Mouse (Mus musculus): ENCODE data around the gene Reg1. TPM values are rescaled to one million over a fixed set of nuclear protein-coding genes. Genes with fewer than 3 reads are reported as not detected.

Reg1 gene
- polyA plus RNA-seq, 1 experiment from 2014 or later, result not detected

- H3K9me3 ChIP-seq (replicated peaks; ENCODE audit: low read length), result no peaks in the 10 kb centered on the region
Observed at GRCm38 (mm10) chr6:78448409-78448808, 25.9 kb downstream of the Reg1 start.

GRCm38 (mm10) chr6:78452804-78453203 is 30.3 kb downstream of the Reg1 start:
- no peak for ATAC-seq (replicated peaks; ENCODE audit: low FRiP score, low read depth)

More at GRCm38 (mm10) chr6:78448409-78448808, 25.9 kb downstream of the Reg1 start:
- H3K36me3 ChIP-seq (ENCODE audit: insufficient read depth, low read length), result no peaks in the 10 kb centered on the region
- no peaks in the 10 kb centered on the region for H3K4me1 ChIP-seq (replicated peaks; ENCODE audit: insufficient read depth, low read length)
- H3K4me3 ChIP-seq (replicated peaks; ENCODE audit: low read depth, low read length), result no peak overlapping the region
- no peak overlapping the region for H3K4me2 ChIP-seq (ENCODE audit: low read length)
- H3K27me3 ChIP-seq (ENCODE audit: insufficient read depth, low read length), result no peaks in the 10 kb centered on the region
- no peak overlapping the region for H3K27ac ChIP-seq
- no peak for TF ChIP-seq CTCF (IDR thresholded peaks at IDR 0.05; ENCODE audit: low read depth)
- no peak for ATAC-seq (replicated peaks; ENCODE audit: low FRiP score, low read depth)
- H3K9ac ChIP-seq (ENCODE audit: low read depth, low read length), result no peak overlapping the region
- DNase-seq (ENCODE audit: low spot score), result no peak

GRCm38 (mm10) chr6:78460191-78460825 is 37.8 kb downstream of the Reg1 start:
- TF ChIP-seq CTCF (IDR thresholded peaks at IDR 0.05; ENCODE audit: low read depth), result no peak
- 61% methylated on average over 3 of the region's 3 CpGs for WGBS
- Histone ChIP-seq H3K9me3 (replicated peaks; ENCODE audit: low read length) (no peaks in the 10 kb centered on the region), H3K9ac (ENCODE audit: low read depth, low read length) (no peak overlapping the region), H3K36me3 (ENCODE audit: insufficient read depth, low read length) (no peaks in the 10 kb centered on the region), H3K27me3 (ENCODE audit: insufficient read depth, low read length) (no peaks in the 10 kb centered on the region), H3K4me1 (replicated peaks; ENCODE audit: insufficient read depth, low read length) (no peaks in the 10 kb centered on the region), H3K27ac (no peak overlapping the region), H3K4me2 (ENCODE audit: low read length) (no peak overlapping the region), H3K4me3 (replicated peaks; ENCODE audit: low read depth, low read length) (no peak overlapping the region)
- DNase-seq (ENCODE audit: low spot score), result no peak
- no peak for ATAC-seq (replicated peaks; ENCODE audit: low FRiP score, low read depth)

More at GRCm38 (mm10) chr6:78452804-78453203, 30.3 kb downstream of the Reg1 start:
- WGBS, result 90% methylated on average over 2 of the region's 2 CpGs
- Histone ChIP-seq H3K4me2 (ENCODE audit: low read length) (no peak overlapping the region), H3K4me1 (replicated peaks; ENCODE audit: insufficient read depth, low read length) (no peaks in the 10 kb centered on the region), H3K36me3 (ENCODE audit: insufficient read depth, low read length) (no peaks in the 10 kb centered on the region), H3K9ac (ENCODE audit: low read depth, low read length) (no peak overlapping the region), H3K4me3 (replicated peaks; ENCODE audit: low read depth, low read length) (no peak overlapping the region), H3K27me3 (ENCODE audit: insufficient read depth, low read length) (no peaks in the 10 kb centered on the region), H3K27ac (no peak overlapping the region), H3K9me3 (replicated peaks; ENCODE audit: low read length) (no peaks in the 10 kb centered on the region)
- no peak for DNase-seq (ENCODE audit: low spot score)
- no peak for TF ChIP-seq CTCF (IDR thresholded peaks at IDR 0.05; ENCODE audit: low read depth)

DNA sequence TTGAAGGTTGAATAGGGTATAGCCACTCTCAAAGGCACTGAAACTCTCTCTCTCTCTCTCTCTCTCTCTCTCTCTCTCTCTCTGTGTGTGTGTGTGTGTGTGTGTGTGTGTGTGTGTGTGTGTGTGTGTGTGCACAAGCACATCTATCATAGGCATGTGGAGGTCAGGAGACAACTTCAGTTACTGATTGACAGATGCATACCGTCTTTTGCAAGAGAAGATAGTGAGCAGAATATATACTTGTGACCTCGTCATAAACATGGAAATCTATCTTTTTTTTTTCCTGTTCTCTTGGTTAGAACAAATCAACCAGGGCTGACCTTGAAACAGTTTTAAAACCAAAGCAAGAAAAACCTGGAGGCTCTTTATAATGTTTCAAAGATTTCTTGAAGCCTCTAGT is 39.8 kb downstream of the Reg1 start:
- no peak for DNase-seq (ENCODE audit: low spot score)
- Histone ChIP-seq H3K4me2 (ENCODE audit: low read length) (no peak overlapping the region), H3K9me3 (replicated peaks; ENCODE audit: low read length) (no peaks in the 10 kb centered on the region), H3K36me3 (ENCODE audit: insufficient read depth, low read length) (no peaks in the 10 kb centered on the region), H3K4me1 (replicated peaks; ENCODE audit: insufficient read depth, low read length) (no peaks in the 10 kb centered on the region), H3K9ac (ENCODE audit: low read depth, low read length) (no peak overlapping the region), H3K4me3 (replicated peaks; ENCODE audit: low read depth, low read length) (no peak overlapping the region), H3K27me3 (ENCODE audit: insufficient read depth, low read length) (no peaks in the 10 kb centered on the region), H3K27ac (no peak overlapping the region)
- ATAC-seq (replicated peaks; ENCODE audit: low FRiP score, low read depth), result no peak
- 63% methylated on average over 2 of the region's 2 CpGs for WGBS
- no peak for TF ChIP-seq CTCF (IDR thresholded peaks at IDR 0.05; ENCODE audit: low read depth)

DNA sequence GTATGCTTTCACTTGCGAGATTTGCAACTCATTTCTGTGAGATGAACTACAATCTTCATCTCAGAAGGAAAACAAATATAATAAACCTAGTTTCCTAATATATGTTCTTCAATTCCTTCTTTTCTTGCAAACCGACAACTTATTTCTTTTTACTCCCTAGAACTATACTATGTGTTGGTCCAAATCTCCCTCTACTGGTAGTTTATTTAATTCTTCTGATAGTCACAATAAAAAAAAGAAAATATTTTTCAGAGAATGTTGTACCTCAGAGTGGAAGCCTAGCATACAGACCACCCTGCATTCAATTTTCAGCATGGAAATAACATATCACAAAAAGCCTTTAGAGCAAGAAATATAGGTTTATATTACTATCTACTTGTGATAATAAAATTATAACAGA is 40.8 kb downstream of the Reg1 start:
- Histone ChIP-seq H3K27ac (no peak overlapping the region), H3K4me1 (replicated peaks; ENCODE audit: insufficient read depth, low read length) (no peaks in the 10 kb centered on the region), H3K4me3 (replicated peaks; ENCODE audit: low read depth, low read length) (no peak overlapping the region), H3K9me3 (replicated peaks; ENCODE audit: low read length) (no peaks in the 10 kb centered on the region), H3K36me3 (ENCODE audit: insufficient read depth, low read length) (no peaks in the 10 kb centered on the region), H3K4me2 (ENCODE audit: low read length) (no peak overlapping the region), H3K27me3 (ENCODE audit: insufficient read depth, low read length) (no peaks in the 10 kb centered on the region), H3K9ac (ENCODE audit: low read depth, low read length) (no peak overlapping the region)
- no peak for ATAC-seq (replicated peaks; ENCODE audit: low FRiP score, low read depth)
- DNase-seq (ENCODE audit: low spot score), result peak; percentile 11
- TF ChIP-seq CTCF (IDR thresholded peaks at IDR 0.05; ENCODE audit: low read depth), result peak; percentile 27; the same call in 1 of the 2 replicates
- 79% methylated on average over 2 of the region's 2 CpGs for WGBS

- TF ChIP-seq CTCF (IDR thresholded peaks at IDR 0.05; ENCODE audit: low read depth), result no peak
Observed at GRCm38 (mm10) chr6:78468772-78469171, 46.3 kb downstream of the Reg1 start, which contains the start of gene Reg3g. TSS of gene Reg3g (minus strand) at chr6:78468872.

GRCm38 (mm10) chr6:78469287-78469686 is 46.8 kb downstream of the Reg1 start:
- DNase-seq (ENCODE audit: low spot score) (no peak), ATAC-seq (replicated peaks; ENCODE audit: low FRiP score, low read depth) (no peak)
- no peaks in the 10 kb centered on the region for H3K9me3 ChIP-seq (replicated peaks; ENCODE audit: low read length)
- no peak for TF ChIP-seq CTCF (IDR thresholded peaks at IDR 0.05; ENCODE audit: low read depth)
- WGBS, result 76% methylated on average over 3 of the region's 3 CpGs
- no peaks in the 10 kb centered on the region for H3K27me3 ChIP-seq (ENCODE audit: insufficient read depth, low read length)
- H3K4me1 ChIP-seq (replicated peaks; ENCODE audit: insufficient read depth, low read length), result no peaks in the 10 kb centered on the region
- H3K27ac ChIP-seq, result no peak overlapping the region
- H3K9ac ChIP-seq (ENCODE audit: low read depth, low read length), result no peak overlapping the region
- no peak overlapping the region for H3K4me3 ChIP-seq (replicated peaks; ENCODE audit: low read depth, low read length)
- no peak overlapping the region for H3K4me2 ChIP-seq (ENCODE audit: low read length)
- H3K36me3 ChIP-seq (ENCODE audit: insufficient read depth, low read length), result no peaks in the 10 kb centered on the region

More at GRCm38 (mm10) chr6:78468772-78469171, 46.3 kb downstream of the Reg1 start, which contains the start of gene Reg3g:
- H3K9me3 ChIP-seq (replicated peaks; ENCODE audit: low read length), result no peaks in the 10 kb centered on the region
- H3K4me2 ChIP-seq (ENCODE audit: low read length), result no peak within 1 kb of the TSS
- H3K4me1 ChIP-seq (replicated peaks; ENCODE audit: insufficient read depth, low read length), result no peaks in the 10 kb centered on the region
- ATAC-seq (replicated peaks; ENCODE audit: low FRiP score, low read depth) (no peak), DNase-seq (ENCODE audit: low spot score) (no peak)
- 91% methylated on average over 2 of the region's 2 CpGs for WGBS
- no peak within 1 kb of the TSS for H3K9ac ChIP-seq (ENCODE audit: low read depth, low read length)
- no peaks in the 10 kb centered on the region for H3K36me3 ChIP-seq (ENCODE audit: insufficient read depth, low read length)
- H3K27me3 ChIP-seq (ENCODE audit: insufficient read depth, low read length), result no peaks in the 10 kb centered on the region
- H3K4me3 ChIP-seq (replicated peaks; ENCODE audit: low read depth, low read length), result no peak within 1 kb of the TSS
- H3K27ac ChIP-seq, result no peak within 1 kb of the TSS

Other genes starting within 250 kb of the Reg1 start
- not detected in 2 replicates for gene Reg3b, start 52.1 kb upstream of the Reg1 start, polyA plus RNA-seq (2015; fragmentation: Nextera tagmentation; extraction: Ambion mirVana)
- not detected in 2 replicates for gene Reg3d, start 43.8 kb upstream of the Reg1 start, polyA plus RNA-seq (2015; fragmentation: Nextera tagmentation; extraction: Ambion mirVana)
- not detected in 2 replicates for gene Reg3a, start 42.0 kb upstream of the Reg1 start, polyA plus RNA-seq (2015; fragmentation: Nextera tagmentation; extraction: Ambion mirVana)
- not detected in 2 replicates for gene Reg2, start 27.1 kb upstream of the Reg1 start, polyA plus RNA-seq (2015; fragmentation: Nextera tagmentation; extraction: Ambion mirVana)
- 0.16 TPM in 1 of 2 replicates, not detected in the other for gene Reg3g, start 46.2 kb downstream of the Reg1 start, polyA plus RNA-seq (2015; fragmentation: Nextera tagmentation; extraction: Ambion mirVana)